Mouse (Mus musculus) gastrocnemius, postnatal 14 days (tissue): ENCODE data around the gene Odf3b. TPM values are rescaled to one million over a fixed set of nuclear protein-coding genes. Genes with fewer than 3 reads are reported as not detected.

Experiments
- DNase-seq: peaks from one replicate; pipeline ENCODE4 v3.0.0; 2021; ENCODE audit warnings: mixed read lengths
- intact Hi-C: fragments of 180-260 bp; cut with DNase I; formaldehyde crosslinking; loops from one replicate; pipeline ENCODE4 v1.15.1; 2025; ENCODE audit warnings: low total_unique reads
- total RNA-seq, 2 experiments: library from RNA; stranded (reverse); gene quantifications; 2 replicates each; pipeline ENCODE4 v1.2.3; 2021

The Odf3b gene
- total RNA-seq, 2 experiments from 2014 or later, result 0.44 to 1.0 TPM

DNA sequence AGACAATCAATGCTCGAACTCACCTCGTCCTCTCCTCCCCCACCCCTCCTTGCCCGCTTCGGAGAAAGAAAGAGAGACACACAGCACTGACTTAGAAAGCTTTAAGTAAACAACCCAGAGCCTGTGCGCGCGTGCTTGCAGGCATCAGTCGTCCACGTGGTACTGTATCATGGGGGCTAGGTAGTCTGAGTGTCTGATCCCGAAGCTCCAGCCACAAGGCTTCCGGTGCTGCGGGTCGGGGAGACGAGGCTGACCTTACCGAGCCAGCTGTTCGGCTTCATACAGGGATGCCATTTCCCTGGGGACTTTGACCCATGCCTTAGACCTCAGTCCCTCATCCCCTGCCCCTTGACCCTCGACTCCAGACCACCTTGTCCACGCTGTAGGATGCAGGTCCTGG lies 1.7 kb downstream of the Odf3b start:
- DNase-seq, result no peak
- intact Hi-C loops, result no loop called here

DNA sequence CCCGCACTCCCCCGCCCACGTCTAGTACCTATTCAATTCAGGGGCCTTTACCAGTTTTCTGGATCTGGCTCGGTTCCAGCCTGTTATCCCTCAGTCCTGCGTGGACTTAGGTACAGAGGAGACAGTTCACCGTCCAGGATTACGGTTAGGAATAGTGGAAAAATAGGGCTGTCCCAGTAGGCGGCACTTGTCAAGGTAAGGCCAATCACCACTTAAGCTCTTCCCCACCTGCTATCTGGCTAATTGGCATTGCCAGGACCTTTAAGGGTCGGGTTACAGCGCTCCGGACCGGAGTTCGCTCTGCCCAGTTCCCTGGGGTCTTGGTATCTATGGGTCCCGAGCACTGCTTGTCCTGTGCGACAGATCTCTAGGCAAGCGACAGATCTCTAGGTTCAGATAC lies 2.1 kb downstream of the Odf3b start, which contains the start of gene Tymp:
TSS of gene Tymp (minus strand) at position 83 of the 400 bp plus-strand sequence.
- intact Hi-C loops, result no loop called here
- DNase-seq, result no peak

DNA sequence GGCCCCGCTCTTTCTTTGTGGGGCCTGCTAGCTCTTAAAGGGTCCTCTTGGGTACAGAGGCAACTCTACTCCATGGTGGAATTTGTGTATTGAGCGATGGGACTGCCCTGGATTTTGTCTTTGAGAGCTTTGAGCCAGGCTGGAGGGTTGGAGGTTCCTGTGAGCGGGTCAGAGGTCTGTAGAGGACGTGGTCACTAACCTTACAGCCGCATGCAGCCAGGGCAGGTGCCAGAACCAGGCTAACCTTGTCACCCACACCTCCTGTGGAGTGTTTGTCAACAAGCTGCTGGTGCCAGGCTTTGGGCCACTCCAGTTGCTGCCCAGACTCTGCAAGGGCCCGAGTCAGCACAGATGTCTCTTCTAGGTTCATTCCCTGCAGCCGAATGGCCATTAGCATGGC lies 3.0 kb downstream of the Odf3b start:
- intact Hi-C loops, result no loop called here
- no peak for DNase-seq

DNA sequence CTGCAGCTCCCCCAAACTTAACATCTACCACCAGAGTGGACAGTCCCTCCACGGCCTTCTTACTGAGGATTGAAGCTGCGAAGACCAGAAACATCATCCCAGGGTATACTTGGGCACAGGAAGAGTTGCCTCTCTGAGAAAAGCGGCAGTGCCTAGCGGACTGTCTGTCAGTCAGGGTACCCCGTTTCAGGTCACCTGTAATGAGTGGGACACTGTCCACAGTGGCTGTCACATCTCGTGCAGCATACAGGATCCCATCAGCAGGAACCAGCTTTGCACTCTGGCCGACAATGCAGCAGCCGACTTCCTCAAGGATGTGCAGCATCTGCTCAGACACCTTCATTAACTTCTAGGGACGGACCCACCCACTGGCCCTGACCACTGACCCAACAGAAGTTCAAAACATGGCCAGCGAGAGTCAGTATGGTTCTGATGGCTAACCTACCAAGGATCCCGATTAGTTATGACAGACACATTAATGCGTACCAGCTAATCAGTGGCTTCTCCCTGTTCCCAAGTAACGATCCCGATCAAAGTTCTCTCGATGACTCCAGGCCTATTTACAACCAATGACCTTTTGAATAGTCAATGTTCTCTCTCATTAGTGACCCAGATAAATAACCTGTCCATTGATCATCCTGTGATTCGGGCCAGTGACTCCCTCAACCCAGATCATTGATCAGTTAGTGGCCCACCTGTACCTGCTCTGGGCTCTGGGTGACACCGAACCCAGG lies 4.1 kb downstream of the Odf3b start:
- intact Hi-C loops, result no loop called here
- DNase-seq, result no peak

GRCm38 (mm10) chr15:89374340-89374739 lies 4.7 kb downstream of the Odf3b start:
- intact Hi-C loops, result no loop called here
- DNase-seq, result no peak

DNA sequence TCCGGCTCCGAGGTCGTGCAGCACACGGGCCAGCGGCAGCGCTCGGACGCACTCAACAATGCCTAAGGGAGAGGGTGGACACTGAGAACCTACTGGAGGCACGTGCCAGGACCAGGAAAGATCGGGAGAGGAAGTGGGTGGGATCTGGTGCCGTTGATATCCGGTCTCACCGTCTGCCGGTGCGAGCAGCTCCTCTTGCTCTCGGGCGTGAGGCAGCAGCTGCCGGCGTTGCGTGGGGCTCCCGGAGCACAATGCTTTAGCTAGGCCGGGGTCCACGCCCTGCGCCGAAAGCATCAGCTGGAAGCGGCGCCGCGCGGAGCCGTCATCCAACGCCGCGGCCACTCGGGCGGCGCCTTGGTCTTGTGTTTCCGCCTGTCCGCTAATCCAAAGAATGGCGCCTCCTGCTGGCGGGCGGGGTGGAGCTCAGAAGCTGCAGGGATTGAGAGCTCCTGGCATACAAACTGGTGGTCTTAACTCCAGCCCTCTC lies 5.3 kb downstream of the Odf3b start, which contains the start of gene Sco2:
TSS of gene Sco2 (minus strand) at position 85 of the 487 bp plus-strand sequence.
- DNase-seq, result peak; percentile 95
- intact Hi-C loops, result no loop called here

- intact Hi-C loops, result no loop called here
- peak; percentile 85 for DNase-seq
Measured at GRCm38 (mm10) chr15:89373027-89373761, 5.9 kb downstream of the Odf3b start.

- intact Hi-C loops, result no loop called here
- no peak for DNase-seq
Measured at GRCm38 (mm10) chr15:89372536-89372935, 6.5 kb downstream of the Odf3b start.

- intact Hi-C loops, result no loop called here
Measured at GRCm38 (mm10) chr15:89372068-89372467, 7.0 kb downstream of the Odf3b start.

GRCm38 (mm10) chr15:89365141-89365551 lies 13.9 kb downstream of the Odf3b start:
- intact Hi-C loops, result no loop called here
- DNase-seq, result no peak

More at GRCm38 (mm10) chr15:89372068-89372467, 7.0 kb downstream of the Odf3b start:
- no peak for DNase-seq

GRCm38 (mm10) chr15:89363051-89363450 lies 16.0 kb downstream of the Odf3b start:
- intact Hi-C loops, result no loop called here
- no peak for DNase-seq

DNA sequence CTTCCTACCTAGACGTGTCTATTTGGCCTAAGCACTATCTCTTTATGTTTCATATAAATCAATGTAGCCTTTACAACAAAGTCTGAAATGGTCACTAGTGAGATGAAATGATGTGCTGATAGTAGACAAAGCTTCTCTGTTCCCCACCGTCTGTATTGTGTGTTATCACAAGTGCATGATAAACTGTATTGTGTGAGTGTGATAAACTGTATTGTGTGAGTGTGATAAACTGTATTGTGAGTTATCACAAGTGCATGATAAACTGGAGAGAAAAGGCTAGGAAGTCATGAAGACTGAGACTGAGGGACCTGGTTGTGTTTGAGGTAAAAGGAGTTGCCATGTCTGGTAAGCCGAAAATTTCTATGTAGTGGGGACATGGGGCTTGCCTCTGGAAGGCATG lies 20.3 kb downstream of the Odf3b start:
- DNase-seq, result no peak
- intact Hi-C loops, result no loop called here

- DNase-seq, result peak; percentile 73
- intact Hi-C loops, result no loop called here
Measured at GRCm38 (mm10) chr15:89356372-89356771, 22.7 kb downstream of the Odf3b start.

DNA sequence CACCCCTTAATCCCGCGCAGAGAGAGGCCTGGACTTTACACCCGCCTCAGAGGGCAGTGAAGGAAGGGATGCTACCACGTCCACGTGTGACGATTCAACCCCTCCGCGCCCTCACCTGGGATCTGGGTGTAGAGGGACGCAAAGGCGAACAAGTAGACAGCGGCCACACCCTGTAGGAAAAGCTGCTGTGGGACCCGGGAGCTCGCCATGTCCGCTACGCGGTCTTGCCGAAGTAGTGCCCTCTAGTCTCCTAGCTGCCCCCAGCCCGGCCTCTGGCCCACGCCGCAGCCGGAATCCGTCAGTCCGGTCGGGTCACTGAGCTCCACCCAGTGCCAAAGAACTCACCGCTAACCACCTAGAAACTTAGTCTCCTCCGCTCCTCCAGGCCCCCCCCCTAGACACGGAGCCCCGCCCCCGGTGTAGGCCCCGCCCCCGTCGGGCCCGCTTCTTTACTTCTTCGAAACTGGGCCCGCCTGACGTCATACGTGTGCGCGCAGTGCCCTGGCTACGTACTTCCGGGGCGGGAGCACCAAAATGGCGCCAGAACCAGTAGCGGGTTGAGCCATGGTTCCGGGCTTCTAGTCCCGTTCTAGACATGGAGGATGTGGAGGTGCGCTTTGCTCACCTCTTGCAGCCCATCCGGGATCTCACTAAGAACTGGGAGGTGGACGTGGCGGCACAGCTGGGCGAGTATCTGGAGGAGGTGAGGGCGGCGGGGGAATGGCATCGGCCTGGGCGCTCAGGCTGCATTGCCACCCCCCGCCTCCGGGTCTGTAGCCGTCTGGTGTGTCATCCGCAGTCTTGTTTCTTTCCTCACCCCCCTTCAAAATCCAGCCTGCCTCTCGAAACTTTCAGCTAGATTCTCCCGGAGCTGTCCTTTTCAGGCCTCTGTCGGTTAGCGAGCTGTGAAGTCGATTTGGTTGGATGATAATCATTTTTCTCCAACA lies 23.6 kb downstream of the Odf3b start, which contains the start of the genes Lmf2 and Ncaph2:
TSS of gene Lmf2 (minus strand) at position 419 of the 947 bp plus-strand sequence.
TSS of gene Ncaph2 (plus strand) at position 479 of the 947 bp plus-strand sequence.
- intact Hi-C loops, result no loop called here
- peak; percentile 95 for DNase-seq

- no peak for DNase-seq
- intact Hi-C loops, result no loop called here
Measured at GRCm38 (mm10) chr15:89354455-89354854, 24.6 kb downstream of the Odf3b start.

- no peak for DNase-seq
- intact Hi-C loops, result no loop called here
Measured at GRCm38 (mm10) chr15:89353837-89354236, 25.2 kb downstream of the Odf3b start.

DNA sequence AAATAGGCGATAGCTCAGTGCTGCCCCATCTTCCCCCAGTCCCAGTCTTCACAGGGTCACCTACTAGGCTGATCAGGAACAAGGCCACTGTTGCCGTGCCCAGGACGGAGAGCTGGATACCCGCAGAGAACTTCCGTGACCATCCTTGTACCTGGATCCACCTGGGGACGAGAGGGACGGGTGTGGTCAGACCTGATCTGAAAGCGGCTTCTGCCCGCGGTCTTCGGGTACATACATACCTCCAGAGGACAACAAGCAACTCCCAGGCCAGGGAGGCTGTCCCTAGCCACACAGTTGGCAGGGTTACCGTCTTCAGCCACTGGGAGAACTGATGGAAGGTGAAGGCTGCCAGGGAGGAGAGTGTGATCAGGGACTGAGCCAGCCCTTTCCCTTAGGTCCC lies 26.3 kb downstream of the Odf3b start:
- no peak for DNase-seq
- intact Hi-C loops, result no loop called here

DNA sequence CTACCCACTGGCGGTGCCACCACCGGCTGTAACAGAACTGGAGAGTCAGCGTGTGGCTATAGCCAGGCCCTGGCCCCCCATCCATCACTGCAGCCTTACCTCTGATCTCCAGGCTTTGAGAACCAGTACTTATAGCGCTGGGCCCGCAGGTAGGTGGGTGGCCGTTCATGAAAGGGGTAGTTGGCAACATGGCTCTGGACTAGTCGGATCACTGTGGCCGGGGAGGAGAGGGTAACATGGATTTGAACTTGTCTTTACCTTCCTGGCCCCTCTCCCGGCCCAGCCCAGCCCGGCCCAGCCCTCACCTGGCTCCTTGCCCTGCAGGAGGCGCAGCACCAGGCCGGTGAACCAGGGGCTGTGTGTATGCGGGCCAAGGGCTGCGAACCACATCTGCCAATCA lies 27.0 kb downstream of the Odf3b start:
- intact Hi-C loops, result no loop called here

GRCm38 (mm10) chr15:89351302-89351701 lies 27.8 kb downstream of the Odf3b start:
- intact Hi-C loops, result no loop called here
- DNase-seq, result no peak

More for the DNA sequence above, 27.0 kb downstream of the Odf3b start:
- DNase-seq, result no peak
